Mouse (Mus musculus) heart, postnatal 0 days (tissue): ENCODE results near the gene Plcb4.

Source experiments
- CTCF ChIP-seq: IDR thresholded peaks from 2 replicates; pipeline ENCODE4 v1.5.1; 2016; ENCODE audit warnings: antibody characterized with exemption, control low read depth, low read depth
- EP300 ChIP-seq: IDR thresholded peaks from 2 replicates; pipeline ENCODE4 v1.6.1; 2016; ENCODE audit warnings: antibody characterized with exemption, low read depth

- no peak for TF ChIP-seq CTCF
- no peak for TF ChIP-seq EP300
Observed at GRCm38 (mm10) chr2:135866421-135866820, 207.6 kb downstream of the Plcb4 start.
